Mouse (Mus musculus) heart, embryonic 15.5 days (tissue): Measurements from ENCODE around the gene Tmed10. TPM values are rescaled to one million over a fixed set of nuclear protein-coding genes. Genes with fewer than 3 reads are reported as not detected.

Experiments used
- ATAC-seq: fragments of 200-750 bp; cut with Nextera tagmentation; replicated peaks from 2 replicates; pipeline ENCODE4 v1.8.0; 2017; ENCODE audit warnings: low read depth, moderate TSS enrichment; ENCODE audit not compliant: insufficient number of reproducible peaks, insufficient read depth, low FRiP score
- H3K27ac ChIP-seq: fragments of 300-500 bp; sonication (generic); 2 replicates; pipeline ENCODE4 v1.5.1; 2015; ENCODE audit warnings: mild to moderate bottlenecking, inconsistent platforms
- H3K27me3 ChIP-seq: fragments of 300-500 bp; sonication (generic); 2 replicates; pipeline ENCODE4 v1.6.1; 2015; ENCODE audit warnings: inconsistent platforms
- H3K36me3 ChIP-seq: fragments of 300-500 bp; sonication (generic); 2 replicates; pipeline ENCODE4 v1.6.1; 2015; ENCODE audit warnings: mild to moderate bottlenecking, inconsistent platforms
- H3K4me1 ChIP-seq: fragments of 300-500 bp; sonication (generic); replicated peaks from 2 replicates; pipeline ENCODE4 v1.6.1; 2015; ENCODE audit warnings: inconsistent platforms
- H3K4me2 ChIP-seq: fragments of 300-500 bp; sonication (generic); 2 replicates; pipeline ENCODE4 v1.6.1; 2015; ENCODE audit warnings: inconsistent platforms, mild to moderate bottlenecking, moderate library complexity
- H3K4me3 ChIP-seq: fragments of 300-500 bp; sonication (generic); 2 replicates; pipeline ENCODE4 v1.5.1; 2015; ENCODE audit warnings: mild to moderate bottlenecking, inconsistent platforms
- H3K9ac ChIP-seq: fragments of 300-500 bp; sonication (generic); 2 replicates; pipeline ENCODE4 v1.6.1; 2015; ENCODE audit warnings: mild to moderate bottlenecking, inconsistent platforms
- H3K9me3 ChIP-seq: fragments of 300-500 bp; sonication (generic); replicated peaks from 2 replicates; pipeline ENCODE4 v1.6.1; 2016; ENCODE audit warnings: inconsistent platforms
- WGBS: fragments of 180-500 bp; shearing (Covaris S2); methylation state at CpG from one replicate; pipeline ENCODE4 v1.1.7; 2015; ENCODE audit warnings: mixed read lengths; 5-methylcytosine and 5-hydroxymethylcytosine counted together
- polyA plus RNA-seq: library from polyadenylated mRNA; unstranded; fragments of >200 nt; fragmentation: Nextera tagmentation; extraction: Ambion mirVana; gene quantifications from 2 replicates; pipeline ENCODE4 v1.2.1, GENCODE M21; 2015

The Tmed10 gene
- polyA plus RNA-seq, 1 experiment from 2014 or later = 240 TPM

GRCm38 (mm10) chr12:85305247-85305892, 69.3 kb downstream of the Tmed10 start:
- Histone ChIP-seq H3K27me3 (no peaks in the 10 kb centered on the region), H3K4me1 (peaks cover 8% of the 10 kb centered on the region), H3K36me3 (peaks cover 94% of the 10 kb centered on the region), H3K4me3 (0 out of 2 replicates have a peak overlapping the region, but pooled peaks have one; percentile 25), H3K27ac (peak overlapping the region; percentile 67), H3K9me3 (no peaks in the 10 kb centered on the region), H3K9ac (peak overlapping the region; percentile 47; the same call in 1 of the 2 replicates), H3K4me2 (peak overlapping the region; percentile 53)
- 37% methylated on average over 16 of the region's 16 CpGs for WGBS
- peak; percentile 40; the same call in 1 of the 2 replicates for ATAC-seq

- no peak for ATAC-seq
- Histone ChIP-seq H3K27ac (no peak overlapping the region), H3K4me3 (no peak overlapping the region), H3K4me1 (peaks cover 8% of the 10 kb centered on the region), H3K27me3 (no peaks in the 10 kb centered on the region), H3K4me2 (no peak overlapping the region), H3K36me3 (peaks cover 93% of the 10 kb centered on the region), H3K9me3 (no peaks in the 10 kb centered on the region), H3K9ac (no peak overlapping the region)
- WGBS = 60% methylated on average over 4 of the region's 4 CpGs
Measured at GRCm38 (mm10) chr12:85304725-85305124, 69.9 kb downstream of the Tmed10 start.

GRCm38 (mm10) chr12:85303256-85303655, 71.4 kb downstream of the Tmed10 start:
- 71% methylated on average over 2 of the region's 2 CpGs for WGBS
- Histone ChIP-seq H3K27me3 (no peaks in the 10 kb centered on the region), H3K36me3 (peaks cover 79% of the 10 kb centered on the region), H3K27ac (no peak overlapping the region), H3K4me2 (no peak overlapping the region), H3K9ac (no peak overlapping the region), H3K4me1 (peaks cover 8% of the 10 kb centered on the region), H3K9me3 (no peaks in the 10 kb centered on the region), H3K4me3 (no peak overlapping the region)
- no peak for ATAC-seq

GRCm38 (mm10) chr12:85298835-85299180, 75.8 kb downstream of the Tmed10 start:
- Histone ChIP-seq H3K9ac (no peak overlapping the region), H3K9me3 (no peaks in the 10 kb centered on the region; the same call in 1 of the 2 replicates), H3K4me3 (no peak overlapping the region), H3K27ac (no peak overlapping the region), H3K4me1 (peaks cover 11% of the 10 kb centered on the region; the same call in 1 of the 2 replicates), H3K36me3 (peaks cover 37% of the 10 kb centered on the region), H3K4me2 (no peak overlapping the region), H3K27me3 (no peaks in the 10 kb centered on the region)
- no peak for ATAC-seq
- 71% methylated on average over 1 of the region's 1 CpGs for WGBS

GRCm38 (mm10) chr12:85298127-85298834, 76.4 kb downstream of the Tmed10 start:
- Histone ChIP-seq H3K9me3 (no peaks in the 10 kb centered on the region; the same call in 1 of the 2 replicates), H3K9ac (no peak overlapping the region), H3K27me3 (no peaks in the 10 kb centered on the region), H3K4me2 (no peak overlapping the region), H3K27ac (peak overlapping the region; percentile 35), H3K4me1 (peaks cover 11% of the 10 kb centered on the region; the same call in 1 of the 2 replicates), H3K4me3 (no peak overlapping the region), H3K36me3 (peaks cover 33% of the 10 kb centered on the region)
- ATAC-seq = no peak
- WGBS = 68% methylated on average over 11 of the region's 11 CpGs

- Histone ChIP-seq H3K4me2 (no peak overlapping the region), H3K9ac (no peak overlapping the region), H3K27ac (no peak overlapping the region), H3K4me3 (no peak overlapping the region), H3K9me3 (no peaks in the 10 kb centered on the region; the same call in 1 of the 2 replicates), H3K4me1 (peaks cover 12% of the 10 kb centered on the region; the same call in 1 of the 2 replicates), H3K27me3 (no peaks in the 10 kb centered on the region), H3K36me3 (peaks cover 27% of the 10 kb centered on the region)
- ATAC-seq = no peak
- WGBS = 71% methylated on average over 10 of the region's 10 CpGs
Measured at GRCm38 (mm10) chr12:85297345-85297997, 77.2 kb downstream of the Tmed10 start.

GRCm38 (mm10) chr12:85296915-85297314, 77.7 kb downstream of the Tmed10 start:
- Histone ChIP-seq H3K9me3 (no peaks in the 10 kb centered on the region; the same call in 1 of the 2 replicates), H3K4me3 (no peak overlapping the region), H3K4me2 (no peak overlapping the region), H3K36me3 (peaks cover 22% of the 10 kb centered on the region), H3K27me3 (no peaks in the 10 kb centered on the region), H3K9ac (no peak overlapping the region), H3K4me1 (peaks cover 15% of the 10 kb centered on the region; the same call in 1 of the 2 replicates), H3K27ac (no peak overlapping the region)
- ATAC-seq = no peak
- 72% methylated on average over 5 of the region's 5 CpGs for WGBS

GRCm38 (mm10) chr12:85295506-85295905, 79.1 kb downstream of the Tmed10 start:
- H3K9me3 ChIP-seq = no peaks in the 10 kb centered on the region; the same call in 1 of the 2 replicates
- H3K27ac ChIP-seq = no peak overlapping the region
- no peaks in the 10 kb centered on the region for H3K27me3 ChIP-seq
- H3K9ac ChIP-seq = no peak overlapping the region
- WGBS = 79% methylated on average over 2 of the region's 2 CpGs
- peaks cover 7% of the 10 kb centered on the region for H3K36me3 ChIP-seq
- no peak overlapping the region for H3K4me3 ChIP-seq
- ATAC-seq = no peak
- H3K4me1 ChIP-seq = peaks cover 17% of the 10 kb centered on the region; the same call in 1 of the 2 replicates
- no peak overlapping the region for H3K4me2 ChIP-seq

GRCm38 (mm10) chr12:85292906-85293305, 81.7 kb downstream of the Tmed10 start:
- no peak for ATAC-seq
- Histone ChIP-seq H3K4me3 (no peak overlapping the region), H3K4me1 (peaks cover 35% of the 10 kb centered on the region), H3K27me3 (no peaks in the 10 kb centered on the region), H3K9ac (no peak overlapping the region), H3K36me3 (no peaks in the 10 kb centered on the region), H3K27ac (no peak overlapping the region), H3K4me2 (no peak overlapping the region), H3K9me3 (no peaks in the 10 kb centered on the region; the same call in 1 of the 2 replicates)

- Histone ChIP-seq H3K27ac (no peak overlapping the region), H3K27me3 (no peaks in the 10 kb centered on the region), H3K9ac (no peak overlapping the region), H3K4me1 (peaks cover 37% of the 10 kb centered on the region), H3K4me2 (no peak overlapping the region), H3K36me3 (no peaks in the 10 kb centered on the region), H3K9me3 (no peaks in the 10 kb centered on the region; the same call in 1 of the 2 replicates), H3K4me3 (no peak overlapping the region)
- no peak for ATAC-seq
- WGBS = 43% methylated on average over 6 of the region's 6 CpGs
Measured at GRCm38 (mm10) chr12:85292288-85292687, 82.4 kb downstream of the Tmed10 start.

- H3K27ac ChIP-seq = no peak overlapping the region
- no peaks in the 10 kb centered on the region for H3K27me3 ChIP-seq
- H3K9ac ChIP-seq = no peak overlapping the region
- H3K4me2 ChIP-seq = no peak overlapping the region
- no peaks in the 10 kb centered on the region; the same call in 1 of the 2 replicates for H3K9me3 ChIP-seq
- ATAC-seq = no peak
- H3K36me3 ChIP-seq = no peaks in the 10 kb centered on the region
- no peak overlapping the region for H3K4me3 ChIP-seq
- H3K4me1 ChIP-seq = peaks cover 31% of the 10 kb centered on the region
Measured at GRCm38 (mm10) chr12:85291541-85291940, 83.1 kb downstream of the Tmed10 start.
